Mouse (Mus musculus) kidney, postnatal 0 days (tissue): ENCODE data around the gene Aatk. TPM values are rescaled to one million over a fixed set of nuclear protein-coding genes. Genes with fewer than 3 reads are reported as not detected.

Experiments
- ATAC-seq: fragments of 200-750 bp; cut with Nextera tagmentation; replicated peaks from 2 replicates; pipeline ENCODE4 v1.8.0; 2017; ENCODE audit warnings: low read depth, moderate number of reproducible peaks, moderate TSS enrichment, moderate library complexity; ENCODE audit not compliant: low FRiP score
- DNase-seq: peaks from one replicate; pipeline ENCODE4 v3.0.0-alpha.2; 2016; ENCODE audit warnings: low spot score
- H3K27ac ChIP-seq: fragments of 300-500 bp; sonication (generic); 2 replicates; pipeline ENCODE4 v1.5.1; 2014; ENCODE audit warnings: mild to moderate bottlenecking
- H3K27me3 ChIP-seq: fragments of 300-500 bp; sonication (generic); 2 replicates; pipeline ENCODE4 v1.6.1; 2014; ENCODE audit warnings: low read length, mixed read lengths; ENCODE audit not compliant: insufficient read depth
- H3K36me3 ChIP-seq: fragments of 300-500 bp; sonication (generic); 2 replicates; pipeline ENCODE4 v1.6.1; 2014; ENCODE audit warnings: low read length, mixed read lengths; ENCODE audit not compliant: insufficient read depth
- H3K4me1 ChIP-seq: fragments of 300-500 bp; sonication (generic); replicated peaks from 2 replicates; pipeline ENCODE4 v1.6.1; 2014; ENCODE audit warnings: antibody characterized with exemption, low read length, mixed read lengths; ENCODE audit not compliant: insufficient read depth
- H3K4me2 ChIP-seq: fragments of 300-500 bp; sonication (generic); 2 replicates; pipeline ENCODE4 v1.6.1; 2014; ENCODE audit warnings: mild to moderate bottlenecking, low read length, moderate library complexity, mixed read lengths
- H3K4me3 ChIP-seq: fragments of 300-500 bp; sonication (generic); replicated peaks from 2 replicates; pipeline ENCODE4 v1.5.1; 2014; ENCODE audit warnings: low read depth, low read length
- H3K9ac ChIP-seq: fragments of 300-500 bp; sonication (generic); 2 replicates; pipeline ENCODE4 v1.6.1; 2014; ENCODE audit warnings: low read depth, low read length
- H3K9me3 ChIP-seq: fragments of 300-500 bp; sonication (generic); replicated peaks from 2 replicates; pipeline ENCODE4 v1.6.1; 2016; ENCODE audit warnings: low read length, inconsistent platforms, mixed read lengths
- CTCF ChIP-seq: IDR thresholded peaks from 2 replicates; pipeline ENCODE4 v1.5.1; 2016; ENCODE audit warnings: antibody characterized with exemption, low read depth, mild to moderate bottlenecking, moderate library complexity
- WGBS: fragments of 180-500 bp; shearing (Covaris S2); extraction: QIAGEN DNeasy Blood & Tissue Kit; methylation state at CpG from one replicate; pipeline ENCODE4 v1.1.7; 2014; 5-methylcytosine and 5-hydroxymethylcytosine counted together
- polyA plus RNA-seq: library from polyadenylated mRNA; unstranded; fragments of >200 nt; fragmentation: Nextera tagmentation; extraction: Ambion mirVana; gene quantifications from 2 replicates; pipeline ENCODE4 v1.2.1, GENCODE M21; 2015

Gene Aatk
- polyA plus RNA-seq, 1 experiment from 2014 or later: 1.4 TPM

- Histone ChIP-seq H3K4me1 (peaks cover 5% of the 10 kb centered on the region; the same call in 1 of the 2 replicates), H3K4me2 (no peak overlapping the region), H3K9ac (no peak overlapping the region), H3K4me3 (no peak overlapping the region), H3K9me3 (no peaks in the 10 kb centered on the region), H3K27ac (no peak overlapping the region), H3K27me3 (no peaks in the 10 kb centered on the region), H3K36me3 (no peaks in the 10 kb centered on the region)
- ATAC-seq: peak; percentile 48
- peak; percentile 81 for DNase-seq
- 30% methylated on average over 10 of the region's 10 CpGs for WGBS
- TF ChIP-seq CTCF: peak; percentile 85
These were observed 16.6 kb downstream of the Aatk start for GRCm38 (mm10) chr11:120030145-120030901.

DNA sequence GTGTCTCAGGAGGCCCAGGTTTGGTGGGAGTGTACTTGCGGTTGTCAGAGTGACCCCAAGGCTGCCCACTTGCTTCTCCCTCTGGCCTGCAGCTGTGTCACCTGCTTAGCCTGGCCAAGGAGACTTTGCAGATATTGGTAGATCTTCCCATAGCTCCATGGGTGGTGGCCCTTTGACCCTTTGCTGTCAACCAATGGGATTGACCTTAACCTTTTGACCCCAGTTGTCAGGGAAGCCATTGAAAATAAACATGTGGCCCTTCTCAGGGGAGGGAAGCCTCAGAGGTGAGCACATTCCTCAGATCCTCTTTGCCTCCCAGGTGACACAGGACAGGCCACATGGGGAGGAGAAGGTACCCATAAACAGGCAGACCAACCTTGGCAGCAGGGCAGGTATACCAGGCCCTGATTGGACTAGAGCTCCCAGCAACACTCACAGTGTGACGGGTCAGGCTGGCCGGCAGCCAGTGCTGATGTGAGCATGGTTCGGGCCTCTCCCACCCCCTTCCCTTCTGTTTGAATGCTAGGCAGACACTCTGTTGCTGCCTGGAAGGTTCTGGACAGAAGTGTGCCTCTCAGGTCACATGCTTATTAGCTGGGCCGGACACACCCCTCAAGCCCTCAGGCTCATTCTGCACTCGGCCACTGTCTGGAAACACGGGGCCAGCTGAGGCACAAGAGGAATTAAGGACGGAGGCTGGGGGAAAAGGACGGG is 17.4 kb downstream of the Aatk start:
- no peaks in the 10 kb centered on the region for H3K36me3 ChIP-seq
- no peak overlapping the region for H3K27ac ChIP-seq
- no peak for DNase-seq
- peak; percentile 29 for ATAC-seq
- H3K4me3 ChIP-seq: no peak overlapping the region
- H3K4me1 ChIP-seq: peaks cover 5% of the 10 kb centered on the region; the same call in 1 of the 2 replicates
- no peak overlapping the region for H3K4me2 ChIP-seq
- H3K9me3 ChIP-seq: no peaks in the 10 kb centered on the region
- H3K9ac ChIP-seq: no peak overlapping the region
- WGBS: 40% methylated on average over 9 of the region's 9 CpGs
- no peaks in the 10 kb centered on the region for H3K27me3 ChIP-seq
- TF ChIP-seq CTCF: no peak

DNA sequence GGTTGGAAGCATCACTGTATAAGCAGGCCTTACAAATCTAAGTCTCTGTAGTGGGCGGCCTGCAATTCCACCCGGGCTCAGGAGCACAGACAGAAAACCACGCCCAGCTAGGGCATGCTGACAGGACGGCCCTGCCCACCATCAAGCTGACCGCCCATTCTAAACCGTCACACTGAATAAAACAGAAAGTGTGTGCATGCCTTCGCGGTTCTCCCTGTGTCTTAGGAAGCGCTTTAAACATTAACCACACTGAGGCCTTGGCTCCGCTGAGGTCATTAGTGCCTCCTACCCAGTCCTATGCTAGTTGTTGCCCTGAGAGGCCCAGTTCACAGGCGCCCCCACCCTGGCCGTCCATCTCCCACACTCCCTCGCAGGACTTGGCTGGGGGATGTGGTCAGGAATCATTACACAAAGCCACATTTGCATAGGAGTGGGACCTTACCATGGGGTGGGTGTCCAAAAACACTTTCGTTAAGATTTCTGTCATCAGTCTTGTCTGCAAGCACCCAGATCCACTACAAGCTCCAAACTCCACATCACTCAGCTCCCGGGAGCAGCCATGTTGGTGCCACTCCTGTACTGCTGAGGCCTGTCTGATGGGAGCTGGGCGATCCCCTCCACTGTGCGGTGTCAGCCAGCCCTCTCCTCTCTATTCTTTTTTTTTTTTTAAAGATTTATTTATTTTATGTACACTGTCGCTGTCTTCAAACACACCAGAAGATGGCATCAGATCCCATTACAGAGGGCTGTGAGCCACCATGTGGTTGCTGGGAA is 18.5 kb downstream of the Aatk start:
- WGBS: 46% methylated on average over 18 of the region's 18 CpGs
- DNase-seq (peak; percentile 54), ATAC-seq (peak; percentile 75)
- TF ChIP-seq CTCF: no peak
- no peaks in the 10 kb centered on the region for H3K36me3 ChIP-seq
- H3K9ac ChIP-seq: no peak overlapping the region
- H3K27ac ChIP-seq: peak overlapping the region; percentile 44
- H3K4me1 ChIP-seq: peaks cover 5% of the 10 kb centered on the region; the same call in 1 of the 2 replicates
- no peaks in the 10 kb centered on the region for H3K9me3 ChIP-seq
- no peak overlapping the region for H3K4me2 ChIP-seq
- H3K4me3 ChIP-seq: no peak overlapping the region
- H3K27me3 ChIP-seq: no peaks in the 10 kb centered on the region

- DNase-seq (no peak), ATAC-seq (no peak)
- no peaks in the 10 kb centered on the region for H3K36me3 ChIP-seq
- H3K4me2 ChIP-seq: no peak overlapping the region
- no peaks in the 10 kb centered on the region for H3K9me3 ChIP-seq
- H3K27ac ChIP-seq: no peak overlapping the region
- no peak overlapping the region for H3K4me3 ChIP-seq
- no peak for TF ChIP-seq CTCF
- 74% methylated on average over 3 of the region's 3 CpGs for WGBS
- H3K9ac ChIP-seq: no peak overlapping the region
- H3K4me1 ChIP-seq: peaks cover 5% of the 10 kb centered on the region; the same call in 1 of the 2 replicates
- no peaks in the 10 kb centered on the region for H3K27me3 ChIP-seq
These were observed 20.0 kb downstream of the Aatk start for GRCm38 (mm10) chr11:120026941-120027340.

DNA sequence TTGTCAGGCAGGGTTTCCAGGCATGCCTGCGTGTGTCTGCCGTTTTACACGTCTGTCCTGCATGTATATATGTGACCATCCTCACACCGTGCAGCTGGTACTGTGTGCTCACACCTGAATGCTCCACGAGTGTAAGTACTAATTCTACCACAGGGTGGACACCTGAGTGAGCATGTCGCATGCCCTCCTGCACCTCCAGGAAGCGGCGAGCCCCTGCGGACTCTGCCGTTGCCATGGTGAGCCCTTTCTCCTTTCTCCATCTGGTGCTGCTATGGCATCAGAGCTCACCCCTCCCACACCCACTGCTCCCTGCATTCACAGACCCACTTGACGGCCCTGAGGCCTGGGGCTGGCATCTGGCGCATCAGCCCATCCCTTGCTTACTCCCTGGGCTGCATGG is 24.1 kb downstream of the Aatk start:
- H3K27me3 ChIP-seq: no peaks in the 10 kb centered on the region
- H3K36me3 ChIP-seq: no peaks in the 10 kb centered on the region
- TF ChIP-seq CTCF: peak; percentile 24; the same call in 1 of the 2 replicates
- DNase-seq (no peak), ATAC-seq (no peak)
- no peak overlapping the region for H3K27ac ChIP-seq
- H3K4me1 ChIP-seq: peaks cover 12% of the 10 kb centered on the region; the same call in 1 of the 2 replicates
- 61% methylated on average over 12 of the region's 12 CpGs for WGBS
- H3K9me3 ChIP-seq: no peaks in the 10 kb centered on the region
- H3K4me3 ChIP-seq: no peak overlapping the region
- H3K9ac ChIP-seq: no peak overlapping the region
- no peak overlapping the region for H3K4me2 ChIP-seq

GRCm38 (mm10) chr11:120022216-120022615 is 24.8 kb downstream of the Aatk start:
- no peak for TF ChIP-seq CTCF
- ATAC-seq (no peak), DNase-seq (no peak)
- no peak overlapping the region for H3K4me3 ChIP-seq
- H3K36me3 ChIP-seq: no peaks in the 10 kb centered on the region
- H3K4me2 ChIP-seq: no peak overlapping the region
- H3K4me1 ChIP-seq: peaks cover 12% of the 10 kb centered on the region; the same call in 1 of the 2 replicates
- no peaks in the 10 kb centered on the region for H3K27me3 ChIP-seq
- no peak overlapping the region for H3K27ac ChIP-seq
- H3K9me3 ChIP-seq: no peaks in the 10 kb centered on the region
- H3K9ac ChIP-seq: no peak overlapping the region
- 55% methylated on average over 8 of the region's 8 CpGs for WGBS
